Mouse (Mus musculus) kidney, adult 2 months (tissue): ENCODE results near the gene Sf1.

Experiments
- CTCF ChIP-seq: fragments of 200-500 bp; conservative IDR thresholded peaks from 2 replicates; pipeline ENCODE4 v1.5.1; 2011; ENCODE audit warnings: low read depth, mild to moderate bottlenecking, control low read depth, low read length, moderate library complexity, mixed read lengths; ENCODE audit not compliant: insufficient read depth, insufficient read length
- POLR2A ChIP-seq: fragments of 200-500 bp; IDR thresholded peaks from one replicate; pipeline ENCODE4 v1.6.1; 2011; ENCODE audit warnings: low read depth, low read length, control low read depth

DNA sequence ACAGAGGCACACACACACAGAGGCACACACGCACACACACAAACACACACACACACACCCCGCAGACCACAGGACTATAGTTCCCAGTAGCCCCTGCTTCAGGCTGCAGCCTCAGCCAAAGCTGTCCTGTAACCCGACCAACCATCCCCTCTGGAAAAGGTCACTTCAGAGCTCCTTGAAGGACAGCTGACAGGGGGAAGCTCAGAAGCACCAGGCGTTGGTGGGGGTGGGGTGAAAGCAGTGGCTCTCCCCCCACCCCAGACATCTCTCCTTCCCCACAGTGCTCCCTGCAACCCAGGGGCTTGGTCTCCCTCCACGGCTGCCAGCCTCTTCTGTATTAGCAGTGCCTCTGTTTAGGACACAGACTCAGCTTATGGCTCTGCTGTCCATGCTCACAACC is 20.0 kb downstream of the Sf1 start:
- no peak for TF ChIP-seq CTCF
- no peak for TF ChIP-seq POLR2A
